Mouse (Mus musculus): ENCODE results near the gene Pde8a. TPM values are rescaled to one million over a fixed set of nuclear protein-coding genes. Genes with fewer than 3 reads are reported as not detected.

Gene Pde8a
- polyA plus RNA-seq, 1 experiment = 16.1 TPM

GRCm38 (mm10) chr7:81224260-81224659 lies 10.9 kb downstream of the Pde8a start:
- no peaks in the 10 kb centered on the region for H3K4me1 ChIP-seq (ENCODE audit: control insufficient read depth, insufficient read depth, low read length)
- H3K27ac ChIP-seq (ENCODE audit: insufficient read depth, low read length) = no peak overlapping the region
- no peak overlapping the region for H3K4me3 ChIP-seq (ENCODE audit: insufficient read depth, low read length)
- TF ChIP-seq POLR2A (IDR thresholded peaks at IDR 0.05; ENCODE audit: extremely low read depth, insufficient read depth, low read length) (no peak), CTCF (IDR thresholded peaks at IDR 0.05; ENCODE audit: extremely low read depth, insufficient read depth, low read length) (no peak)

DNA sequence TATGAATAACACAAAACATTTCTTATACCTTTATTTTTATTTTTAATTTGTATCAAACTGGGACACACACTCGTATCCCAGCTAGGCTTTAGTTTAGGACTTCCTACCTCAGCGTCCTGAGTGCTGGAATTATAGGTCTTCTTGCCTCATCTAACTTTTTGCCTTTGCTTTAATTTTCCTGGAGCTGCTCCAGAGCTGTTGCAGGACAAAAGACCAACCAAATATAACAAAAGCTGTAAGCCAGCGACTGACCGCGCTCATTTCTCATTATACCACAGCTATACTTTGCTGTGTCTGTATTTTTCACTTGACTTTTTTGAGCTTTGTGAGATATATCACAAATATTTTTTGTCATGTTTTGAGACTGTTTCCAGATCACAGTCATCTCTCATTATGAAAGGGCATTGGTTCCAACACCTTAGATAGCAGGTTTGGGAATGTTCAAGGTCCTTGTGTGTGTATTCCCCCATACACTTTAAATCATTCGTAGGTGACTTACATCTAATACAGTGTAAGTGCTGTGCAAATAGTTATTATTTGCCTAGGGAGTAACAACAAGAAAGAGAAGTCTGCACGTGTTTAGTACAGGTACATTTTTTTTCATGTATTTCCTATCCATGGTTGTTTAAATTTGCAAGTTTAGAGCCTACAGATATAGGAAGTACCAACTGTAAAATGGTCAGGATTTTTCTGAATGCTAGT lies 16.8 kb downstream of the Pde8a start:
- no peak overlapping the region for H3K4me3 ChIP-seq (ENCODE audit: insufficient read depth, low read length)
- TF ChIP-seq POLR2A (IDR thresholded peaks at IDR 0.05; ENCODE audit: extremely low read depth, insufficient read depth, low read length) (no peak), CTCF (IDR thresholded peaks at IDR 0.05; ENCODE audit: extremely low read depth, insufficient read depth, low read length) (no peak)
- H3K27ac ChIP-seq (ENCODE audit: insufficient read depth, low read length) = no peak overlapping the region
- no peaks in the 10 kb centered on the region for H3K4me1 ChIP-seq (ENCODE audit: control insufficient read depth, insufficient read depth, low read length)

DNA sequence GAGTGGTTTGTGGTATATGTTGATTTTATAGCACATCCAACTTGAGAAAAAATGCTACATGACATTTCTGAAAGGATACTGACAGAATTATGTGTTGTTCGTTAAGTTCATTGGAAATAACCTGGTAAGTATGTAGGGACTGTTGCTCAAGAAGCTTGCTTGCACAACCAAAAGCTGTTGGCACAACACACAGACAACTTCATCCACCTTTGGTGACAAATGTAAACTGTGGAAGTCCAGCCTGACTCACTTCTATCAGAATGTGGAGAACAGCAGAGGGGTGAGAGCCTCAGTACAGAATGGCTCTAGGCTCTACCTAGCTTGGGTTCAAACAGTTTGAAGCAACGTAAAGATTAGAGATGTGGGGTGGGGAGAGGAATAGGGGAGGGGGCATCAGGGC lies 19.3 kb downstream of the Pde8a start:
- no peak overlapping the region for H3K27ac ChIP-seq (ENCODE audit: insufficient read depth, low read length)
- no peak for TF ChIP-seq CTCF (IDR thresholded peaks at IDR 0.05; ENCODE audit: extremely low read depth, insufficient read depth, low read length)
- no peak for TF ChIP-seq POLR2A (IDR thresholded peaks at IDR 0.05; ENCODE audit: extremely low read depth, insufficient read depth, low read length)
- no peaks in the 10 kb centered on the region for H3K4me1 ChIP-seq (ENCODE audit: control insufficient read depth, insufficient read depth, low read length)
- no peak overlapping the region for H3K4me3 ChIP-seq (ENCODE audit: insufficient read depth, low read length)

GRCm38 (mm10) chr7:81235117-81235516 lies 21.7 kb downstream of the Pde8a start:
- TF ChIP-seq POLR2A (IDR thresholded peaks at IDR 0.05; ENCODE audit: extremely low read depth, insufficient read depth, low read length) (no peak), CTCF (IDR thresholded peaks at IDR 0.05; ENCODE audit: extremely low read depth, insufficient read depth, low read length) (no peak)
- Histone ChIP-seq H3K4me3 (ENCODE audit: insufficient read depth, low read length) (no peak overlapping the region), H3K4me1 (ENCODE audit: control insufficient read depth, insufficient read depth, low read length) (no peaks in the 10 kb centered on the region), H3K27ac (ENCODE audit: insufficient read depth, low read length) (no peak overlapping the region)

DNA sequence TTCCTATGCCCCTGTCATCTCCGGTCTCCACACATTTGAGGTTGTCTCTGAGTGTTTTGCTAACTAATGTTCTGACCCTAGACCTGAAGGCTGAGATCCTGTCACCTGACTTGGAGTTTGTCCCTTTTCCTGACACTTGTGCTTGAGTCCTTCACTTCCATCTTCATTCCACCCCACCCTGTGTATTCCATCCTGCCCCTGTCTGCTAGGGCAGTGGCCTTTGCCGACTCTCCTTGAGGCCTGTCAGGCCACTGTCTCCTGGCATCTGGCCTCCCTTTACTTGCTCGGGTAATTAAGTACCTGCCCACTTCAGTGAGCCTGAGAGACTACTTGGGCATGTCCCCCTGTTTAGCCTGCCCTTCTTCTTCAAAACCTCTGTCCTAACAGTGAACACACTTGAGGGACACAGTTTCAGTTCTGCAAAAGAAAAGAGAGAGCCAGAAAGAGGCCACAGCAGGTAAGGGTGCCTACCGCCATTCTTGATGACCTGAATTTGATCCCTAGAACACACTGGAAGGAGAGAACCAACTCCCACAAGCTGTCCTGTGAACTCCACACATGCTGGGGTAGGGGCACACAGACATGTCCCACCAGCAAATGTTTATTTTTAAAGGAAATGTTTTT lies 22.3 kb downstream of the Pde8a start:
- Histone ChIP-seq H3K4me3 (ENCODE audit: insufficient read depth, low read length) (no peak overlapping the region), H3K4me1 (ENCODE audit: control insufficient read depth, insufficient read depth, low read length) (no peaks in the 10 kb centered on the region), H3K27ac (ENCODE audit: insufficient read depth, low read length) (no peak overlapping the region)
- no peak for TF ChIP-seq CTCF (IDR thresholded peaks at IDR 0.05; ENCODE audit: extremely low read depth, insufficient read depth, low read length)
- no peak for TF ChIP-seq POLR2A (IDR thresholded peaks at IDR 0.05; ENCODE audit: extremely low read depth, insufficient read depth, low read length)

DNA sequence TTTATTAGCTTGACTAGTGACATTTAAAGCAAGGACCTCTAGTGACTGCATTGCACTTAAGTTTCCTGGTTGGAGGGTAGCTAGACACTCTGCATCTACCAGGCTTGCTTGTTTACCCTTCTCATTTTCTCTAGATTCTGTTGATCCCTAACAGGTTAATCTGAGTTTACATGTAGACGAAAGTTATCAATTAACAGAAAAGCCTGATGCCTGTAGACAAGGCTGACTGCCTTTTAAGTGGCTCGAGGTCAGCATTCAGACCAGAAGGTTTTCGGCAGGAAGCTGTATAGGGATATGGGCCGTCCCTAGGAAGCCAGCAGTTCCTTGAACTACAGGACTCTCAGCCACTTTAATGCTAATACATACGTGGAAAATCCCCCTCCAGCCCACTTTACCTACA lies 30.0 kb downstream of the Pde8a start:
- H3K4me3 ChIP-seq (ENCODE audit: insufficient read depth, low read length) = no peak overlapping the region
- TF ChIP-seq POLR2A (IDR thresholded peaks at IDR 0.05; ENCODE audit: extremely low read depth, insufficient read depth, low read length) (no peak), CTCF (IDR thresholded peaks at IDR 0.05; ENCODE audit: extremely low read depth, insufficient read depth, low read length) (no peak)
- no peaks in the 10 kb centered on the region for H3K4me1 ChIP-seq (ENCODE audit: control insufficient read depth, insufficient read depth, low read length)
- H3K27ac ChIP-seq (ENCODE audit: insufficient read depth, low read length) = no peak overlapping the region

GRCm38 (mm10) chr7:81249854-81250279 lies 36.5 kb downstream of the Pde8a start:
- H3K4me3 ChIP-seq (ENCODE audit: insufficient read depth, low read length) = no peak overlapping the region
- no peak for TF ChIP-seq CTCF (IDR thresholded peaks at IDR 0.05; ENCODE audit: extremely low read depth, insufficient read depth, low read length)
- H3K27ac ChIP-seq (ENCODE audit: insufficient read depth, low read length) = no peak overlapping the region
- H3K4me1 ChIP-seq (ENCODE audit: control insufficient read depth, insufficient read depth, low read length) = no peaks in the 10 kb centered on the region

DNA sequence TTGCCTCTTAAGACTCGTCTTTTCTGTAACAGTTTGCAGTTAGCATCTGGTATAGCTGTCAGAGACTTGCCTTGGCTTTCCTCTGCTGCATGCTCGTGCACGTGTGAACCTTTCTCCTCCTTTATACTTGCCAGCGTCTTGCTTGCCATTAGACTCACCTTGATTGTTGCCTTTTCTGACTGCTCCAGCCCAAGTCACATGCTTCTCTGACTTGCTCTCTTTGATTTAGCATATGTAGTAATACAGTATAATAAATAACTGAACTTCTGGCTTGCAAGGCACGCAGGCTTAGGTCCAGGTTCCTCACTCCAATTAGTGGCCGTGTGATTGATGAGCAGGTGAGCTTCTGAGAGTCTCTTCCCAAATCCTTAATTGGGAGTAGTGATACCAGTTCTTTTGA lies 37.2 kb downstream of the Pde8a start:
- H3K4me1 ChIP-seq (ENCODE audit: control insufficient read depth, insufficient read depth, low read length) = no peaks in the 10 kb centered on the region
- H3K4me3 ChIP-seq (ENCODE audit: insufficient read depth, low read length) = no peak overlapping the region
- no peak for TF ChIP-seq POLR2A (IDR thresholded peaks at IDR 0.05; ENCODE audit: extremely low read depth, insufficient read depth, low read length)
- no peak for TF ChIP-seq CTCF (IDR thresholded peaks at IDR 0.05; ENCODE audit: extremely low read depth, insufficient read depth, low read length)
- no peak overlapping the region for H3K27ac ChIP-seq (ENCODE audit: insufficient read depth, low read length)

- Histone ChIP-seq H3K27ac (ENCODE audit: insufficient read depth, low read length) (no peak overlapping the region), H3K4me1 (ENCODE audit: control insufficient read depth, insufficient read depth, low read length) (no peaks in the 10 kb centered on the region), H3K4me3 (ENCODE audit: insufficient read depth, low read length) (no peak overlapping the region)
- no peak for TF ChIP-seq POLR2A (IDR thresholded peaks at IDR 0.05; ENCODE audit: extremely low read depth, insufficient read depth, low read length)
- no peak for TF ChIP-seq CTCF (IDR thresholded peaks at IDR 0.05; ENCODE audit: extremely low read depth, insufficient read depth, low read length)
Observed at GRCm38 (mm10) chr7:81251521-81251920, 38.1 kb downstream of the Pde8a start.

DNA sequence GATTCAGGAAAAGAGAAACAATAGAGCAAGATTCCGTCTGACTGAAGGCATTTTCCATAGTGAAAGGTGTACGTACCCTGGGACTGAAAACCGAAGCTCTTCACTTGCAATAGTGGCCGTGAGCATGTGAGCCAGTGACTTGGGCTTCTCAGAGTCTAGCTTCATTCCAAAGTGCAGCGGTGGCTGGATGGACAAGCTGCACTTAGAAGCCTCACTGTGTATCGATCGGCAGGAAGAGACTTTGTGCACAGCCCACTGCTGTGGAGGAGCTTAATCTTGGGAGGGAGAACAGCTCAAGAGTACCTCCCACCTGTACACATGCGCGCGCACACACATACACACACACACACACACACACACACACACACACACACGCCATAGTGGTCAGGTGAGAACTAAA lies 39.9 kb downstream of the Pde8a start:
- no peak overlapping the region for H3K4me3 ChIP-seq (ENCODE audit: insufficient read depth, low read length)
- no peaks in the 10 kb centered on the region for H3K4me1 ChIP-seq (ENCODE audit: control insufficient read depth, insufficient read depth, low read length)
- TF ChIP-seq CTCF (IDR thresholded peaks at IDR 0.05; ENCODE audit: extremely low read depth, insufficient read depth, low read length) (no peak), POLR2A (IDR thresholded peaks at IDR 0.05; ENCODE audit: extremely low read depth, insufficient read depth, low read length) (no peak)
- no peak overlapping the region for H3K27ac ChIP-seq (ENCODE audit: insufficient read depth, low read length)
